Mouse (Mus musculus): ENCODE results near the gene Mllt3.

DNA sequence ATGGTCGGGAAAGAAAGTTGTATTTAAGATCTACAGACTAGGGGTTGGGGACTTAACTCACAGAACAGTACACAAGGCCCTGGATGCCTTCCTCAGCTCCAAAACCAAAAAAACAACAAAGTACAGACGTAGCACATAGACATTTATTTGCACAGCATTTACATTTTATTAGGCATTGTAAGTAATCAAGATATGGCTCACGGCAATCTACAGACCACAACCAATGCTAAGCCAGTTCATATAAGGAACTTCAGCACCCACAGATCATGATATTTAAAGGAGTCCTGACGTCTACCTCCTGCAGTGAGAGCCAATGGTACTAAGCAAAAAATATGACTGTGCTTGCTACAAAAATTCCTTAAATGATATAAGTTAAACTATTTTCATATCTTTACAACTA is 13.5 kb downstream of the Mllt3 start:
- TF ChIP-seq CTCF (IDR thresholded peaks at IDR 0.05; ENCODE audit: borderline replicate concordance, control insufficient read depth, extremely low read depth, insufficient read depth, low read length, poor library complexity) (no peak), POLR2A (IDR thresholded peaks at IDR 0.05; ENCODE audit: control insufficient read depth, extremely low read depth, insufficient read depth, low read length, poor library complexity) (no peak)
